Mouse (Mus musculus): ENCODE data around the gene Ddr2.

DNA sequence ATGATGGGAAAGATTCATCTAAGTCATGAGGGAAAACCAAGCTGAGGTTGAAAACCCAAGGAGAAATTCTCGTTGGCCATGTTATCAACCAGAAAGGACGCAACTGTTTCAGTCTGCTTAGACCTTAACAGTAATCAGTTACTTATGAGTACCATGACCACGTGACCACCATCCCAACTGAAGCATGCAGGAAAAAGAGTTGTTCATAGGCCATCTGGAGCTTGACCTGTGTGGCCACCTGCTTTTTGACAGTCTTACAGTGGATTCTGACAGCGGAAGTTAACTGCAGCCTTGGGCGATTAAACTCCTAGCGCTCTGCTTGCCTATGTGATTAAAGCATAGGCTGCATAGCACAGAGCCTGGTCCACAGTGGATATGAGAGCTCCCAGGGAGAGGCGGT is 23.9 kb downstream of the Ddr2 start:
- no peak for TF ChIP-seq ZC3H11A (IDR thresholded peaks at IDR 0.05; ENCODE audit: borderline replicate concordance, low read depth, low read length)
- no peak for TF ChIP-seq MAFK (IDR thresholded peaks at IDR 0.05; ENCODE audit: insufficient read depth, low read depth, low read length)
